Mouse (Mus musculus) erythroblast, adult 5-6 weeks (primary cell): ENCODE measurements around the gene Lrrfip2. TPM values are rescaled to one million over a fixed set of nuclear protein-coding genes. Genes with fewer than 3 reads are reported as not detected.
A peak's percentile ranks its signal among the peaks of the same experiment; 100 is the strongest.

Experiments used
- ATAC-seq: replicated peaks from 2 replicates; pipeline ENCODE4 v1.8.0; 2016; ENCODE audit warnings: moderate number of reproducible peaks, mild to moderate bottlenecking, moderate TSS enrichment, inconsistent platforms; ENCODE audit not compliant: poor library complexity, low FRiP score, severe bottlenecking
- total RNA-seq, 2 experiments: library from RNA; stranded (forward) in 1 of 2; stranded (reverse) in 1 of 2; fragments of 150-400 nt in 1 of 2; fragments of 200-764, 138-1000 nt in 1 of 2; gene quantifications; 2 replicates each; pipeline versions ENCODE4 v1.2.3 to v1.2.4; 2015 to 2017; ENCODE audit warnings: low replicate concordance in 2 of 2

The Lrrfip2 gene
- total RNA-seq, 2 experiments from 2014 or later: 6.5 to 30.9 TPM

DNA sequence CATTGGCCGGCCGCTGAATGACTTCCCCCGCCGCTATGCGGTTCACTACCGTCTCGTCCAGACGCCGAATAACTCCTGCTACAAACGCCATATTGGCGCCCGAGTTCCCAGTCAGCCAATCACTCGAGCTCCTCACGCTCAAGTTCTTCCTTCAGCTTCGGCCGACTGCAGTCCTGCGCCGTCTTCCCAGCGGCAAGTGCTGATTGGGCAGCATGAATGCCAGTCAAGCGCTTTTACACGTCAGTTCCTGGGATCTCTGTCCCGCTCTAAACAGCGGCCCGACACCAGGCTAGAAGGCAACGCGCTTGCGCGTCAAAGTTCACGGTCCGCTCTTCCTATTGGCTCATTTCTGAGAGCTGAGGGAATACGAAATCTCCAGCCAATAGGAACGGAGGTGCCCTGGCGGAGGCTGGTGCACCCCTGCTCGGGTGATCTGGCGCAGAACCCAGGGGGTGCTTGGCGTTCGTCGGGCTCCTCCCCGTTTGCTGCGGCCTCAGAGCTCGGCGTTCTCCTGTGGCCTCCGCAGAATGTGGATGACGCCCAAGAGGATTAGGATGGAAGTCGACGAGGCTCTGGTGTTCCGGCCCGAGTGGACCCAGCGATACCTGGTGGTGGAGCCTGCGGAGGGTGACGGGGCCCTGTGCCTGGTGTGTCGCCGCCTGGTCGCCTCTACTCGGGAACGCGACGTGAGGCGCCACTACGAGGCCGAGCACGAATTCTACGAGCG is 154.2 kb downstream of the Lrrfip2 start, which contains the start of the genes Mlh1 and Epm2aip1:
Mlh1 (minus strand) TSS at position 358 of the 727 bp plus-strand sequence.
Epm2aip1 (plus strand) TSS at position 496 of the 727 bp plus-strand sequence.
- ATAC-seq: peak; percentile 92

DNA sequence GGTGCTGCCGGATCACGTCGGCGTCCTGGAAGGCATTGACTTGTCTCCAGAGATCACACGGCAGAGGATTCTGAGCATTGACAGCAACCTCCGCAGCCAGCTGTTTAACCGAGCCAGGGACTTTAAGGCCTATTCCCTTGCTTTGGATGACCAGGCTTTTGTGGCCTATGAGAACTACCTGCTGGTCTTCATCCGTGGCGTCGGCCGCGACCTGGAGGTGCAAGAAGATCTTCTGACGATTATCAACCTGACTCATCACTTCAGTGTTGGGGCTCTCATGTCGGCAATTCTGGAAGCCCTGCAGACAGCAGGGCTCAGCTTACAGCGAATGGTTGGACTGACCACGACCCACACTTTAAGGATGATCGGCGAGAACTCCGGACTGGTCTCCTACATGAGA is 155.0 kb downstream of the Lrrfip2 start:
- peak; percentile 36 for ATAC-seq

DNA sequence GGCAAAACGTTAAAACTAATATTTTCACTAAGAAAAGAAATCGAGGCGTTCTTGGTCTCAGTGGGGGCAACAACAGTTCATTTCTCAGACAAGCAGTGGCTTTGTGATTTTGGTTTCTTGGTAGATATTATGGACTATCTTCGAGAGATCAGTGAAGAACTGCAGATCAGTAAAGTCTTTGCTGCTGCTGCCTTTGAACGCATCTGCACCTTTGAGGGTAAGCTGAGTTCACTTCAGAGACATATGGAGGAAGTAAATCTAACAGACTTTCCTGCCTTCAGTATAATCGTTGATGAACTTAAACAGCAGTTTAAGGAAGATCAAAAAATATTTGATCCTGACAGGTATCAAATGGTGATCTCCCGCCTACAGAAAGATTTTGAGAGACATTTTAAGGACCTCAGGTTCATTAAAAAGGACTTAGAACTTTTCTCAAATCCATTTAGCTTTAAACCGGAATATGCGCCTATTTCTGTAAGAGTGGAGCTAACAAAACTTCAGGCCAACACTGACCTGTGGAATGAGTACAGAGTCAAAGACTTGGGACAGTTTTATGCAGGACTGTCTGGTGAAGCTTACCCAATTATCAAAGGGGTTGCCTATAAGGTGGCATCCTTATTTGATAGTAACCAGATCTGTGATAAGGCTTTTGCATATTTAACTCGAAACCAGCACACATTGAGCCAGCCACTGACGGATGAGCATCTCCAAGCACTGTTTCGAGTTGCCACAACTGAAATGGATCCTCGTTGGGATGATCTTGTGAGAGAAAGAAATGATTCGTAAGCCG is 155.8 kb downstream of the Lrrfip2 start:
- no peak for ATAC-seq

DNA sequence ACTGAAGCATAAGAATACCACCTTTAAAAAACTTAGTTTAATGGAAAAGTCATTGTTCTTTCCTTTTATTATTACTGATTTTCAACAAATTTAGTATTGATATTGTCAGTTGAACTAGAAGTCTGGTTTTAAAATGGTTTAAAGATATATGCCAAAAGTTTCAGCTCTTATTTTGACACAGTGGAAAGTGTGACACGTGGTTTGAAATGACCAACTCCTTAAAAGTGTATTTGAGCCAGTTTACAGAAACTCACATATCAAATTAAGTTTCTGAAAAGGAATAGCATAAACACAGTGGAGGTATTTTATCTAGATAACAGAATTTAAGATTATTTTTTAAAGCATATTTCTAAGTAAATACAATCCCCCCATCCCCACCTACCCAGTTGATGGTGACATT is 156.6 kb downstream of the Lrrfip2 start:
- no peak for ATAC-seq

DNA sequence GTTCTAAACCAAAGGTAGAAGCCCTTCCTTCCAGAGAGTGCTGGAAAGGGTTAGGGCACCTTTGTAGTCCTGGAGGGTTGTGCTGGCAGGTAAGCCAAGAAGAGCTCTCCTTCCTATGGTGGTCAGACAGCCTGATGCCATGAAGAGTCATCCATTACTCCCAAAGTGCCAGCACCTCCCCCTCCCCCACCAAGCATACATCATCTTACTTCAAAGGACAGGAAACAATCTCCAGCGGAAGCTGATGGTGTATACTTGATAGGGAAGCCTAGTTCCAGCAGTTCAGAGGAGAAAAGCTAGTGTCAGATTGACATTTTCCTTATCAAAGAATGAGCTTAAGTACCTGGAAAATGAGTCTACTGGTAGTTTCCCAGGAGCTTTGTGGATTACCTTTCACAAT is 157.8 kb downstream of the Lrrfip2 start:
- ATAC-seq: no peak

Other genes starting within 250 kb of the Lrrfip2 start
- 0.63 TPM in 1 of 2 replicates, not detected in the other for gene Als2cl, start 237.7 kb upstream of the Lrrfip2 start, total RNA-seq (2015; ENCODE audit: low replicate concordance)
- not detected in 2 replicates for gene Als2cl, start 237.7 kb upstream of the Lrrfip2 start, total RNA-seq (2017; ENCODE audit: low replicate concordance)
- not detected in 2 replicates for gene Tmie, start 237.5 kb upstream of the Lrrfip2 start, total RNA-seq (2015; ENCODE audit: low replicate concordance)
- gene Tmie, start 237.5 kb upstream of the Lrrfip2 start, total RNA-seq (2017; ENCODE audit: low replicate concordance): not detected in 2 replicates
- not detected in 2 replicates for gene Fam240a, start 200.7 kb upstream of the Lrrfip2 start, total RNA-seq (2015; ENCODE audit: low replicate concordance)
- not detected in 2 replicates for gene Fam240a, start 200.7 kb upstream of the Lrrfip2 start, total RNA-seq (2017; ENCODE audit: low replicate concordance)
- gene Tdgf1, start 171.4 kb upstream of the Lrrfip2 start, total RNA-seq (2015; ENCODE audit: low replicate concordance): not detected in 2 replicates
- gene Tdgf1, start 171.4 kb upstream of the Lrrfip2 start, total RNA-seq (2017; ENCODE audit: low replicate concordance): not detected in 2 replicates
- not detected in 2 replicates for gene Lrrc2, start 166.0 kb upstream of the Lrrfip2 start, total RNA-seq (2015; ENCODE audit: low replicate concordance)
- gene Lrrc2, start 166.0 kb upstream of the Lrrfip2 start, total RNA-seq (2017; ENCODE audit: low replicate concordance): 0.42 TPM in 1 of 2 replicates, not detected in the other
- gene Rtp3, start 127.0 kb upstream of the Lrrfip2 start, total RNA-seq (2015; ENCODE audit: low replicate concordance): not detected in 2 replicates
- not detected in 2 replicates for gene Rtp3, start 127.0 kb upstream of the Lrrfip2 start, total RNA-seq (2017; ENCODE audit: low replicate concordance)
- gene Ltf, start 98.3 kb upstream of the Lrrfip2 start, total RNA-seq (2015; ENCODE audit: low replicate concordance): 948 and 1,023 TPM in 2 replicates
- gene Ltf, start 98.3 kb upstream of the Lrrfip2 start, total RNA-seq (2017; ENCODE audit: low replicate concordance): 738 and 893 TPM in 2 replicates
- gene Ccrl2, start 60.1 kb upstream of the Lrrfip2 start, total RNA-seq (2015; ENCODE audit: low replicate concordance): 32.7 and 39.5 TPM in 2 replicates
- gene Ccrl2, start 60.1 kb upstream of the Lrrfip2 start, total RNA-seq (2017; ENCODE audit: low replicate concordance): 43.8 and 65.4 TPM in 2 replicates
- gene Mlh1, start 154.2 kb downstream of the Lrrfip2 start, total RNA-seq (2015; ENCODE audit: low replicate concordance): 7.9 and 23.6 TPM in 2 replicates
- 11.8 and 18.4 TPM in 2 replicates for gene Mlh1, start 154.2 kb downstream of the Lrrfip2 start, total RNA-seq (2017; ENCODE audit: low replicate concordance)
- gene Epm2aip1, start 154.3 kb downstream of the Lrrfip2 start, total RNA-seq (2015; ENCODE audit: low replicate concordance): 12.3 and 13.6 TPM in 2 replicates
- 15.4 and 21.2 TPM in 2 replicates for gene Epm2aip1, start 154.3 kb downstream of the Lrrfip2 start, total RNA-seq (2017; ENCODE audit: low replicate concordance)
- gene Trank1, start 194.1 kb downstream of the Lrrfip2 start, total RNA-seq (2015; ENCODE audit: low replicate concordance): not detected in 2 replicates
- gene Trank1, start 194.1 kb downstream of the Lrrfip2 start, total RNA-seq (2017; ENCODE audit: low replicate concordance): under 0.01 TPM in 1 of 2 replicates, not detected in the other